Mouse (Mus musculus) cerebellum, adult 2 months (tissue): ENCODE results near the gene Wdr93. TPM values are rescaled to one million over a fixed set of nuclear protein-coding genes. Genes with fewer than 3 reads are reported as not detected.

ENCODE experiments used
- DNase-seq, 2 experiments: peaks; one replicate each; pipeline ENCODE4 v3.0.0; 2021
- H3K27ac ChIP-seq: fragments of 200-500 bp; 2 replicates; pipeline ENCODE4 v1.5.1; 2012; ENCODE audit warnings: low read length, control low read depth, inconsistent platforms; ENCODE audit not compliant: insufficient read depth
- H3K27me3 ChIP-seq: fragments of 200-500 bp; 2 replicates; pipeline ENCODE4 v1.6.1; 2012; ENCODE audit warnings: inconsistent platforms, mild to moderate bottlenecking, low read length, moderate library complexity; ENCODE audit not compliant: control insufficient read depth, insufficient read depth
- H3K4me1 ChIP-seq: fragments of 200-500 bp; 2 replicates; pipeline ENCODE4 v1.6.1; 2011; ENCODE audit warnings: low read length; ENCODE audit not compliant: control insufficient read depth, insufficient read depth
- H3K4me3 ChIP-seq: fragments of 200-500 bp; replicated peaks from 2 replicates; pipeline ENCODE3; 2011; ENCODE audit warnings: mild to moderate bottlenecking, low read depth, low read length, control low read depth; ENCODE audit not compliant: insufficient read depth
- CTCF ChIP-seq: fragments of 200-500 bp; IDR thresholded peaks from 2 replicates; pipeline ENCODE4 v1.5.1; 2011; ENCODE audit warnings: low read depth, mild to moderate bottlenecking, control low read depth, low read length, moderate library complexity, borderline replicate concordance; ENCODE audit not compliant: insufficient read depth
- POLR2A ChIP-seq: fragments of 200-500 bp; IDR thresholded peaks from 2 replicates; pipeline ENCODE4 v1.6.1; 2011; ENCODE audit warnings: low read length, control low read depth, borderline replicate concordance; ENCODE audit not compliant: insufficient read depth
- WGBS: fragments of 180-500 bp; shearing (Covaris S2); methylation state at CpG from one replicate; pipeline ENCODE4 v1.1.7; 2018; 5-methylcytosine and 5-hydroxymethylcytosine counted together
- polyA plus RNA-seq: library from polyadenylated mRNA; depleted of rRNA; stranded (reverse); fragments of >200 nt; gene quantifications from 2 replicates; pipeline ENCODE4 v1.2.3, GENCODE M21; 2012

The Wdr93 gene
- polyA plus RNA-seq, 1 experiment, result 0.23 TPM

- H3K4me3 ChIP-seq, result no peak overlapping the region
- TF ChIP-seq CTCF (no peak), POLR2A (no peak)
- no peaks in the 10 kb centered on the region for H3K27me3 ChIP-seq
- H3K4me1 ChIP-seq, result no peaks in the 10 kb centered on the region
- 45% methylated on average over 2 of the region's 2 CpGs for WGBS
- no peak for DNase-seq
- no peak overlapping the region for H3K27ac ChIP-seq
These were observed 13.4 kb downstream of the Wdr93 start for GRCm38 (mm10) chr7:79756334-79756733.

- TF ChIP-seq CTCF, result no peak
- no peak for TF ChIP-seq POLR2A
- Histone ChIP-seq H3K4me3 (no peak overlapping the region), H3K4me1 (no peaks in the 10 kb centered on the region), H3K27ac (no peak overlapping the region), H3K27me3 (no peaks in the 10 kb centered on the region)
- WGBS, result 76% methylated on average over 6 of the region's 6 CpGs
- no peak for DNase-seq
These were observed 15.2 kb downstream of the Wdr93 start for GRCm38 (mm10) chr7:79758176-79758575.

GRCm38 (mm10) chr7:79759766-79760165, 16.8 kb downstream of the Wdr93 start:
- Histone ChIP-seq H3K4me3 (no peak overlapping the region), H3K27ac (no peak overlapping the region), H3K27me3 (no peaks in the 10 kb centered on the region), H3K4me1 (no peaks in the 10 kb centered on the region)
- DNase-seq, result no peak
- TF ChIP-seq CTCF (no peak), POLR2A (no peak)

- no peaks in the 10 kb centered on the region for H3K27me3 ChIP-seq
- 65% methylated on average over 5 of the region's 5 CpGs for WGBS
- no peak for TF ChIP-seq POLR2A
- no peak for TF ChIP-seq CTCF
- H3K27ac ChIP-seq, result no peak overlapping the region
- no peaks in the 10 kb centered on the region for H3K4me1 ChIP-seq
- no peak for DNase-seq
- no peak overlapping the region for H3K4me3 ChIP-seq
These were observed 18.3 kb downstream of the Wdr93 start for GRCm38 (mm10) chr7:79761124-79761876.

- no peak overlapping the region for H3K27ac ChIP-seq
- H3K4me1 ChIP-seq, result no peaks in the 10 kb centered on the region
- TF ChIP-seq POLR2A (no peak), CTCF (no peak)
- no peak for DNase-seq
- H3K27me3 ChIP-seq, result no peaks in the 10 kb centered on the region
- H3K4me3 ChIP-seq, result no peak overlapping the region
- 77% methylated on average over 8 of the region's 8 CpGs for WGBS
These were observed 19.1 kb downstream of the Wdr93 start for GRCm38 (mm10) chr7:79762106-79762505.

- Histone ChIP-seq H3K27ac (no peak overlapping the region), H3K4me3 (no peak overlapping the region), H3K27me3 (no peaks in the 10 kb centered on the region), H3K4me1 (no peaks in the 10 kb centered on the region)
- 48% methylated on average over 1 of the region's 1 CpGs for WGBS
- TF ChIP-seq POLR2A (no peak), CTCF (no peak)
- no peak for DNase-seq
These were observed 23.0 kb downstream of the Wdr93 start for GRCm38 (mm10) chr7:79765991-79766390.

GRCm38 (mm10) chr7:79769664-79770063, 26.7 kb downstream of the Wdr93 start:
- Histone ChIP-seq H3K4me3 (no peak overlapping the region), H3K27ac (no peak overlapping the region), H3K4me1 (no peaks in the 10 kb centered on the region), H3K27me3 (no peaks in the 10 kb centered on the region)
- no peak for DNase-seq
- WGBS, result 78% methylated on average over 3 of the region's 3 CpGs
- TF ChIP-seq POLR2A (no peak), CTCF (no peak)
